Mouse (Mus musculus) right cerebral cortex, adult 2 months (tissue): ENCODE data around the gene Nrf1.

Source experiments
- DNase-seq, 2 experiments: peaks; one replicate each; pipeline ENCODE4 v3.0.0; 2021 to 2022; ENCODE audit warnings: low spot score in 2 of 2

The Nrf1 gene

GRCm38 (mm10) chr6:30175225-30175917 is 127.6 kb downstream of the Nrf1 start:
- DNase-seq: no peak

GRCm38 (mm10) chr6:30175918-30176421 is 128.2 kb downstream of the Nrf1 start:
- no peak for DNase-seq

DNA sequence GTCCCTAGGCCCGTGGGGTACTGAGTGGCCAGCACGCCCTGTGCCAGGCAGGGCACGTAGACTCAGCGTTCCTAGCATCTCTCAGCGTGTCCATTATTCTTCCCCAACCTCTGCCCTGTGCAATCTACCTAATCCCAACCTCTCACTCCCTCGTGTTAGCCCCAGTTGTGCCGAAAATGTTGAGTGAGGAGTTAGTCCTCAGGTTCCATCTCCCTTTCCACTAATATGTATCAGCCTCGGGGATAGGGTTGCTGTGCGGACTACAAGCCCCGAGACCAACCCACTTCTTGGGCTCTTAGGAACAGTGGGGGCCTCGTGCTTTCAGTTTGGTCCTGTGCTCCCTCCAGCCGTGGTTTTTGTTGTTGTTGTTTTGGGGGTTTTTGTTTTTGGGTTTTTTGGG is 128.7 kb downstream of the Nrf1 start:
- no peak for DNase-seq

- no peak for DNase-seq
Observed at GRCm38 (mm10) chr6:30177305-30177704, 129.5 kb downstream of the Nrf1 start.

DNA sequence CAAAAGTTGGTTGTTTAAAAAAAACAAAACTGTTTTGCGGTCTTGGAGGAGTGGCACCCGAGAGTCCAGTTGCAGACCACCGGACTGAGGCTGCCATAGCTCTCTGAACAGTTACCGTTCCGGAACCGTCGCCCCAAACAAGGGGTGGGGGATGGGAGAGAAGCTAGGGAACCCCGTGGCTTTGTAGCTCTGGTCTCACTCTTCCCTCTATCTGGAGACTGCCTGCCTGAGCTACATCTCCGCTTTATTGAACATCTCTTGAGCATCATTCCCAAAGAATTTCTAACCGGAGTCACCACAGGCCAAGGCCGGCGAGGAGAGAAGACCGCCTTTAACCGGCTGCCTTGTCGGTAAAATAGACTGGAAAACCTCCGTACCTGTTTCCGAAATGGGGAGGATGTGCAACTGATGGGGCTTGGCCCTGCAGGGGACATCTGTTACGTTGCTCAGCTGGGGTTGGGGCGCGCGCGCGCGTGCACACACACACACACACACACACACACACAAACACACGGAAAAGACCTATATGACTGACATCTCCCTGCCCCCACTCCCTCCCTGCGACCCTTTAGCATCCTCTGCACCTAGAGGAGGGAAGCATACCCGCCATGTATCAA is 130.3 kb downstream of the Nrf1 start:
- DNase-seq: no peak

DNA sequence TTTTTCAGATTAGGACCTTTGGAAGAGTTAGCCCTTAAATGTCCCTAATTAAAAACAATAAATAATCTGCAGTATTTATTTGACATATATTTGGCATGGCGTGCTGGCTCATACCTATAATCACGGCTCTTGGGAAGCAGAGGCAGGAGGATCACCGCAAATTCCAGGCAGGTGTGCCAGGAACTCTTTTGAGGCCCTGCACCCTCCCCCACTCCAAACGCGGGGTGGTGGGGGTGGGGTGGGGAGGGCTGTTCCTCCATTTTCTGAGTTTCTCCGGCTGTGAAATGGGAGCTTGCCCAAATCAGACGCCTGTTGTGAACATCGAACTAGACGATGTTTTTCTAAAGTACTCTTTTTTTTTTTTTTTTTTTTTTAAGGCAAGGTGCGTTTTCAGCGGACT is 131.3 kb downstream of the Nrf1 start:
- DNase-seq: no peak

- DNase-seq: no peak
Observed at GRCm38 (mm10) chr6:30180321-30180720, 132.5 kb downstream of the Nrf1 start.

- DNase-seq: no peak
Observed at GRCm38 (mm10) chr6:30182038-30182437, 134.2 kb downstream of the Nrf1 start.

- no peak for DNase-seq
Observed at GRCm38 (mm10) chr6:30183624-30184023, 135.8 kb downstream of the Nrf1 start.

GRCm38 (mm10) chr6:30195656-30196055 is 147.9 kb downstream of the Nrf1 start:
- no peak for DNase-seq

- DNase-seq: no peak
Observed at GRCm38 (mm10) chr6:30196143-30196542, 148.4 kb downstream of the Nrf1 start.
